Mouse (Mus musculus): ENCODE measurements around the gene Eif1ad.

Gene Eif1ad

DNA sequence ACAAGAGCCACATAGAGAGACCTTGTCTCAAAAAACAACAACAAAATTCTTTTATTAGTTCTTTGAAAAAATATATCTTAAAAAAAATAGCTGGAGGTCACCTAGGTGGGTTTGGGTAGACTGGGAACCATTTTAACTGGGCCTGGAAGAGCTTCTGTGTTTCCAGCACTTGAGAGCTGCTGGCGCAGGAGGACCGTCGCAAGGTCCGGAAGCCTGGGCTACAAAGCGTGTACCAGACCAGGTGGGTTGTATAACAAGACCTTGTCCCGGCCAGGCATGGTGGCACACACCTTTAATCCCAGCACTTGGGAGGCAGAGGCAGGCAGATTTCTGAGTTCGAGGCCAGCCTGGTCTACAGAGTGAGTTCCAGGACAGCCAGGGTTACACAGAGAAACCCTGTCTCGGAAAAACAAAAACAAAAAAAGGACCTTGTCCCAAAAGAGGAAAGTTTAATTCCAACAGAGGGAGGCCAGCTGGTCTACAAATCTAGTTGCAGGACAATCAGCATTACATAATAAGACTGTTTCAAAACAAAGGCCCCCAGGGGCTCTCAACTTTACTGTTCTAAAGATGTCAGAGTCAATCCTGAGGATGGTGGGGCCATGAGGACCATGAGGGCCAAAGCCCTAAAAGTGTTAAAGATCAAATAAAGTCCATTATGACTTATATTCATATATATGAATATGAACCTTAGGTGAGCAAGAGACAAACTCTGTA is 52.4 kb downstream of the Eif1ad start:
- DNase-seq (ENCODE audit: low spot score in 2 of 2) = no peak

DNA sequence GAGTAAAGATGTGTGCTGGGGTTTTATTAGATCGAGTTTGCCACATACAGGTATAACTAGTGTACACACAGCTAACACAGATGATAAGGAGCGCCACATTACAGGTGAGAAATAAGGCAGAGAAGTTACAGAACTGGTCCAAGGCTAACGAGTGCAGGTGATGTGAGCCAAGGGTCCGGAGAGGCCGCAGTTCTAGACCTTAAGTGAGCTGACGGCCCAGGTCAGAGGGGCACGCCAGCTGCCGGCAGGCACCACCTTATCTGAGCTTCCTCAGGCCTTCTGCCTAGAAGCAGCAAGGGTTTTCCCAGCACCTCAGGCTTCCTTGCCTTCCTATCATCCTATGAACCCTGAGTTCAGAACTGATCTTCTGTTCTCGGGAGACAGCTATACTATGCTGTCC is 53.1 kb downstream of the Eif1ad start:
- DNase-seq (ENCODE audit: low spot score in 2 of 2) = no peak

DNA sequence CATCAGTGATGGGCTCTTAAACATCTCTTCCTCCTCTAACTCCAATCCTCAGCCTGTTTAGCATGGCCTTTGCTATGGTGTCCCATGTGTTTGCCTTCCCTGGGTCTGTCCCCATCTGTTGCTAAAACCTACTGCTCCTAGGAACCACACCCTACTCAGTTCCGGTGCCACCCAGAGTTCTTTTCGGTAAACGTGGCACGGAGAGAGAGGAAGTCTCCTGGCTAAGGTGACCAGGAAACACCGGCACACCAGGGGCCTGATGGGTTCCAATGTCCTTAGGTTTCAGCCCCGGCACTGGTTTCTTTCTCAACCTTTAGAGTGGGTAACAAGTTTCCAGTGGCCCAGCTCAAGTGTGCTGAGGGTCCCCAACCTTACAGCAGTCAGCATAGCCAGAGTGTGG is 54.0 kb downstream of the Eif1ad start:
- no peak for DNase-seq (ENCODE audit: low spot score in 2 of 2)
